ENCODE assay signal across 8 mouse cellular contexts in genomic region chr12:118529428-118530361, GRCm38 (mm10).
DNase-seq lines count a peak whose midpoint lies in the region; ATAC-seq lines count a peak whose summit lies in the region.

No protein-coding gene starts in this region.

- WGBS in forebrain, embryonic 10.5 days = 1% methylated on average over 36 of the region's 36 CpGs
- WGBS in midbrain, embryonic 12.5 days = 4% methylated on average over 36 of the region's 36 CpGs

- peak overlapping the region; percentile 43 for H3K4me3 ChIP-seq in forebrain, embryonic 10.5 days
- H3K4me3 ChIP-seq in midbrain, embryonic 12.5 days = peak overlapping the region; percentile 30

- H3K4me1 ChIP-seq in forebrain, embryonic 10.5 days = peaks cover 52% of the 10 kb centered on the region
- H3K4me1 ChIP-seq in midbrain, embryonic 12.5 days = peaks cover 13% of the 10 kb centered on the region

- H3K4me2 ChIP-seq in midbrain, embryonic 12.5 days (replicated peaks) = peak overlapping the region; percentile 53

- H3K36me3 ChIP-seq in forebrain, embryonic 10.5 days (replicated peaks) = no peaks in the 10 kb centered on the region
- no peaks in the 10 kb centered on the region for H3K36me3 ChIP-seq in midbrain, embryonic 12.5 days

- no peak overlapping the region; the same call in 1 of the 2 replicates for H3K9ac ChIP-seq in midbrain, embryonic 12.5 days (replicated peaks)

- H3K27ac ChIP-seq in forebrain, embryonic 10.5 days = peak overlapping the region; percentile 82
- H3K27ac ChIP-seq in midbrain, embryonic 12.5 days (replicated peaks) = no peak overlapping the region

- ATAC-seq in midbrain, embryonic 12.5 days (ENCODE audit: low FRiP score, low read depth) = peak; percentile 86

- no peaks in the 10 kb centered on the region for H3K9me3 ChIP-seq in forebrain, embryonic 10.5 days
- no peaks in the 10 kb centered on the region for H3K9me3 ChIP-seq in midbrain, embryonic 12.5 days

- H3K27me3 ChIP-seq in forebrain, embryonic 10.5 days (ENCODE audit: poor library complexity, severe bottlenecking) = peaks cover 83% of the 10 kb centered on the region
- H3K27me3 ChIP-seq in midbrain, embryonic 12.5 days = peaks cover 63% of the 10 kb centered on the region

- DNase-seq in cerebellum, postnatal 10 days = peak; percentile 29 to 36
- no peak for DNase-seq in cerebellum, adult 9-10 months
- peak; percentile 75 for DNase-seq in forebrain, embryonic 10.5 days (ENCODE audit: extremely low spot score, low spot score)
- peak; percentile 9 for DNase-seq in kidney, adult 11 months
- no peak for DNase-seq in left cerebral cortex, adult 18-20 months (ENCODE audit: low spot score in 2 of 2)
- no peak for DNase-seq in ovary, adult 18-20 months (ENCODE audit: low spot score)
- DNase-seq in adrenal gland, adult 2 months = no peak

Comparison
In these comparisons a context has a peak if more than half of its experiments do, and no peak if none do; other contexts are left out.
1. DNase-seq: peak in cerebellum, postnatal 10 days (2 of 2), forebrain, embryonic 10.5 days (single experiment) and kidney, adult 11 months (single experiment); none in cerebellum, adult 9-10 months (single experiment), left cerebral cortex, adult 18-20 months (0 of 2), ovary, adult 18-20 months (single experiment) and adrenal gland, adult 2 months (single experiment).